Mouse (Mus musculus) liver, embryonic 14.5 days (tissue): Measurements from ENCODE around the gene Prop1.

Source experiments
- CTCF ChIP-seq: IDR thresholded peaks from 2 replicates; pipeline ENCODE4 v1.5.1; 2016; ENCODE audit warnings: antibody characterized with exemption, low read depth, control low read depth
- EP300 ChIP-seq: IDR thresholded peaks from 2 replicates; pipeline ENCODE4 v1.6.1; 2016; ENCODE audit warnings: antibody characterized with exemption, low read depth

DNA sequence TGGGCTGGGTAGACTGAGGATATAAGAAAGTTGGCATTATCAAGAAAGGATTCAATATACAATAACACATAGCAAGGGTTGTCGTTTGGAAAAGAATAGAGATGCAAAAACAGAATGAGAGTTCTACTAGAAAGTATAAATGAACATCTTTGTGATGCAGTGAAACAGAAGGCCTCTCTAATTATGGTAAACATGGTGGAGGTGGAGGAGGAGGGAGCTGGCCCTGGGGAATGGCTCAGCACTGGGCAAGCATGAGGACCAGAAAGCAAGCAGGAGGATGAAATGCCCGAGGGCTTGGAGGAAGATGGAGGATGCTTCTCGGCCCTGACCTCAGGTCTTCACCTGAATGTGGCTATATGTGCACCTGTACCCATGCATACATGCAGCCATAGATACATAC lies 39.1 kb downstream of the Prop1 start:
- TF ChIP-seq CTCF (no peak), EP300 (no peak)
